Mouse (Mus musculus): ENCODE results near the gene Pbxip1.

The Pbxip1 gene

DNA sequence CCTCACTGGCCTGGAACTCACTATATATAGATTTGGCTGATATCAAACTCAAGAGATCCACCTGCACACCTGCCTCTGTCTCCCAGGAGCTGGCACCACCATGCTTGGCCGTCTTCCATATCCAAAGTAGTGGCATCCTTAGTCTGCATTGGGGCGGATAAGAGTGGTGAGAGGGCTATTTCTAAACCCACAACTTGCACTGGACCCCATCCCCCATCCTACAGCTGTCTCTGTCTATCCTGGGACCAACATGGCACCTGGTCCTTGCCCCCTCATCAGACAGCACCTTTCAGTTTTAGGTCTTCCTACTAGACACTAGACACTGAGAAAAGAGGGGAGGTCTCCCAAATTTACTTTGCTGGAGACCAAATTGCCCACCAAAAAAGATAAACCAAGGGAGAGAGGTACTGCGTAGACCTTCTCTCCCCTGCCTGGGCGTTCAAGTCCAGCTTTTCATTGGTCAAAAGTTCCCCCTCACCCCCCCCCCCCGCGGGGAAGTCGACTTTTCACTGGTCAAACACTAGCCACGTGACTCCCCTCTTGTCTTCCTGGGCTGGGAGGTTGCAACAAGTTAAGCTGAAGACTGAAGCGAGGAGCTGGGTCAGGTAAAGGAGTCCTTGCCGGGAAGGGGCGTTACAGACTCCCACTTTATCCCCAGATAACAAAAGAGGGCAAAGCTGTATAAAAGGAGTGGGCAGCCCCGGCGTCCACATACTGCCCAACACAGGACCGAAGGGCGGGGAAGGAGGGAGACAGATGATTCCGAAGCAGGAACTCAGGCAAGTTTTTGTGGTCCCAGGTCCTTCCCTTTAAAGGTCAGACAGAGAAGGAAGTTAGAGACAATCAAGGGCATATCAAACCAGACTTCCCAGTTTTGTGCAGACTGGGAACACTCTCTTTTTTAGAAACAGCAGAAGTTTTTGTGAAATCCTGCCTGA, at the start of gene Pbxip1:
Pbxip1 (plus strand) TSS at position 531 of the 938 bp plus-strand sequence.
- peak; percentile 66 for DNase-seq

DNA sequence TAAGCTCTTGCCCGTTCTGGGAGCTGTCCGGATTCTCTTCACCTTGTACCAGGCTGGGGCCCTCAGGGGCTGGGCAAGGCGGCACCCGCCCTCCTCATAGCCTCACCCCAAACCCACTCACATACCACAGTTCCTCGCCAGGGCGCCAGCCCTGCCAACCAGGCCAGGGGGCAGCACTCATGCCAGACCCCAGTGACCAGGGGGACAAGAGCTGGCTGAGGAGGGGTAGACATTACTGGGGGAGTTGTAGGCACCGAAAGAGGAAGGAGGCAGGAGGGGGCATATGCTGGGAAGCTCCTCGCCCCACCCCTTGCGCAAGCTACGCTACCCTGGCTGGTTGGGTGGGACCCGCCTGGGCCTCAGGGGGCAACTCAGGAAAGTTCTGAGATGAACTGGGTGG, 48.9 kb upstream of the Pbxip1 start:
- DNase-seq = peak; percentile 23

DNA sequence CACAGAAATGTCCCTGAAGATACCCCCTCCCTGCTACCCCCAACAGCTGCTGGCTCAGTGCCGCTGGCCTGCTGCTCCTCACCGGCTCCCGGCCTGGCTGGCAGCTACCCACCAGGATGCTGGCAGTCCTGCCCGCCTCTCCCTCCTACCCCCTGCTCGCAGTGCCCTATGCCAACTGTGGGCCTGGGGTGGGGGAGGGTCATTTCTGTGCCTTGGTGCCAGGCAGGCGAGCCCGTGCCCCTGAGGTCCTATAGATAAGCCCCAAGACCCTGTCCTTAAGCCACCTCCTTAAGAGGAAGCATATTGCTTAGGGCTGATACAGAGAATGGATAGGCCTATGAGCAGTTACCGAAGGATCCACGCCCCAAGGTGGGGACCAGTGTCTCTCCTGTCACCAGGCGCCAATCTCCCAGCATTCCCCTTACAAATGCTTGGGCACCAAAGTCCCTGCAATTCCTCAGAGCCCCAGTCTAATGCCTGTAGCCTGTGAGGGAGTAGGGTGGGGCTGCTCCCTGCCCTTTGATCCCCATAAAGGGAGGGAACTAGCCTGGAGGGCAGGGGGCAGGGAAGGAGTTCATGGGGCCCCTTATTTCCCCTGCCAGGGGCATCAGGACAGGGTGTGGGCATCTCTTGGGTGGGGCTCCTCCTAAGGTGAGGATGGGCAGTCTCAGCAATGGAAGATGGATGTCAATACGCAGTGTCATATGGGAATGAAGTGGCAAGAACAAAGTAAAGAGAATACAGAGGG, 48.2 kb upstream of the Pbxip1 start:
- no peak for DNase-seq

DNA sequence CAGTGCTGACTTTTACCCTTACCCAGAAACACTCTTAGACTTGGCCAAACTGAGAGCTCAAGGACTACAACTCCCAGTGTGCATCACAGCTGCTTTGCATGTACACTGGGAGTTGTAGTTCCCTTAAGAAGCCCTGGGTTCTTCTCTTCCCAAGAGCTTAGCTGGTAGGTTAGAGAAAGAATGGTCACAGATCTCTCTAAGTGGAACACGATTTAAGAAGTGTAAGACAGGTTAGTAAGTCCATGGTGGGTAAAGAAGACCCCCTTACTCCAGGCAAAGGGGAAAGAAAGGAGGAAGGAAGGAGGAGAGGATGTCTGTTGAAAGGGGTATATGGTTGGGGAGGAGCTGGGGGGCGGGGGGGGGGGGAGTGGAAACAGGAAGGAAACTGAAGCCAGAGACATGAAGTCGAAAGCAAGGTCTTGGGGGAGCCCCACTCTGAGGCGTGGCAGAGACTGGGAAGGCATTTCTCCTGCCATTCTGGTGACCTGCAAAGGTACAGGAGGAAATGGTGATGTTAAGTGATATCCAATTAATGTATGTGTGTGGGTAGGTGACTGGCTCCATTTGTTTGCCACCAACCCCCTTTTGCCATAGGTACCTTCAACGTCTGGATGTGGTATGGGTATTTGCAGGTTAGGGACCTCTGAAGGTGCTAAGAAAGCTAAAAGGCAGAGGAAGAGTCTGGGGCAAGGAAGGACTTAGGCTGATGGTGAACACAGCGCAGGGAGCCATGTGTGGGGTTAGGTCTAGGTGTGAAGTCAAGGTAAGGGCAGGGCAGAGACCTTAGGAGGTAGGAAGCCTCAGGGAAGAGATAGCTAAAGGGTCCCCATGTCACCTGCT, 47.4 kb upstream of the Pbxip1 start:
- DNase-seq = peak; percentile 56

DNA sequence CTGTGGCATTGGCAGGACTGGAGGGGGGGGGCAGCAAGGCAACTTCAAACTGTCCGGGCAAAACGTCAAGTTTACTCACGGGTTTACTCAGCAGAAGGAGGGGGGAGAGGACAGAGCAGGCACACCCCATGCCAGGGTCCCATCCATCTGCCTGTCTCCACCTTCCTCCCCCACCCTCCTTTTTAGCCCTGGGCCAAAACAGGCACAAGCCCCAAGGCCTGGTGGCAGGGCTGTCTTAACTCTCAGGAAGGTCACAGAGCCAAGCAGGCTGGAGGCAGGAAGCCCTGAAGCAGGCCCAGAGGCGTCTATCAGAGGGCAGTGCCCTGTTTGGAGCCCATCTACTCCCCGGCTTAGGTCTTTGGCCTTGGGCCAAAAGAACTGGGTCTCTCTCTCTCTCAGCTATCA, 46.4 kb upstream of the Pbxip1 start:
- DNase-seq = peak; percentile 21

DNA sequence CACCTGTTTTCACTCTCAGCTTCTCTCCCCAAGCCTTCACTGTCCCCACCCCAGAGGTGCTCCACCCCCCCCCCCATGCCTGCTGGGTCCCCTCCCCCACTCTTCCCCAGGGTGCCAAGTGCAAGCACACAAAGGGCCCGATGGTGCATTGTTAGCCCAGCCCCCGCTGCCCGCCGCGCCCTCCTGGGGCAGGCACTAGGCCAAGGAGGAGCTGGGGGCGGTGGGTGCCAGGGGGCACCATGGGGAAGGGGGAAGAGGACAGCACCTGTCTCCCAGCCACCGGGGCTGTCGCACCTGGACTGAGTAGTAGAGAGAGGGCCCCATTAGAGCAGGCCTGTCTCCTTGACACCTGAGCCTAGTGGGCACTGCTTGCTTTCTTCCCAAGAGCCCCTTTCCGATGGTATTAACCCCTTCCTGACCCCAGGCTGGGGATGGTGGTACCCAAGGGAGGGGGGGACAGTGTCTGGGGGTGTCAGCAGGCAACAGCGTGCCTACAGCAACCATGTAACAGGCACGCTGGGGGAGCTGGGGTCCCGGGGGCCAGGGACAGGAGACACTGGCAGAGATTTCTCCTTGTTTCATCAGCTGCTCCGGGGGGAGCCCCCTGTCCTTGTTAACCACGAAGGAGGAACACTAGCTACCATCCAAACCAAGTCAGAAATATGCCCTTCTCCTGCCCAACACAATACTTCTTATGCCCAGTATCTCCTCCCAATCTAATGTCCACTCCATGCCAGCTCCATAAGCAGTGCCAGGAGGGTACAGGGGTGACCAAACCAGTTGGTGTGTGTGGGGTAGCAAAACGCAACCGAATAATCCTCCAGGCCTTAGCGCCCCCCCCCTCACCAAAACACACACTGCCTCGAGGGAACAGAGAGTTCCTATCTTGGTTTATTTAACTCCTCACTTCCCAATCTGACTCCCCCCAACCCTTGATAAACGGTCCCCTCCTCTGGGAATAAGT, 45.5 kb upstream of the Pbxip1 start:
- DNase-seq = peak; percentile 56

DNA sequence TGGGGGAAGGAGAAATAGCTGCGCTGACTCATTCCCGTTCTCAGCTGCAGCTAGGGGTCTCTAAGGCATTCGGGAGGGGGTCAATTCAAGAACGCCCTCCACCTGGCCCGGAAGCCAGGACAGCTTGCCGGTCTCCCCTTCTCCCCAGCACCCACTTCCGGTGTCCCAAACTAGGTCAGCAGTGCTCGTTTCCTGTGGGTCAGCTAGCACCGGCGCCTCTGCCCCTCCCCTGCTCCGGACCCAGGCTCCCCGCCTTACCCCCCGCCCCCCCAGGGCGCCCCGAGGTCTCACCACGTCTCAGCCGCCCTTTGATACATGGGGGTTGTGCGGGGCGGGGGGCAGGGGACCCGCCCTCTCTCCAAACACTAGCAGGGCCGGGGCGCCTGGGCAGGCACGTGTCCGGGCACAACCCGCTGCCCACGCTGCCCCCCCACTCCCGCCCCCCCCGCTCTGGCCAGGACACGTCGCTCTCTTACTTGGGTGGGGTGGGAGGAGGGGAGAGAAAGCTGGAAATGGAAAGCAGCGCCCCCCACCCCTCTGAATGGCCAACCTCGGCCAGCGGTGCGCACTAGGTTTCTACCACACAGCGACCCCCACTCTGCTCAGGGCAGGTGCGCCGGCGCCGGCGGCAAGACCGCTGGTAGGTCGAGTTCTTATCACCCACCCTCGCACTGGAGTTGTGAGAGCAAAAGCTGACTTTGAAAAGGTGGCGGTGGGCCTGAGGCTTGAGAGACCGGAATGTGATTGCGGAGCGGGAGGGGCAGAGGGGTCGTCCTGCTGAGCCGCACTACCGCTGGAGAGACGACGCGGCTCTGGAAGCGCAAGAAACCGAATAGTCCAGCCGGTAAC, 44.6 kb upstream of the Pbxip1 start:
- DNase-seq = peak; percentile 38

DNA sequence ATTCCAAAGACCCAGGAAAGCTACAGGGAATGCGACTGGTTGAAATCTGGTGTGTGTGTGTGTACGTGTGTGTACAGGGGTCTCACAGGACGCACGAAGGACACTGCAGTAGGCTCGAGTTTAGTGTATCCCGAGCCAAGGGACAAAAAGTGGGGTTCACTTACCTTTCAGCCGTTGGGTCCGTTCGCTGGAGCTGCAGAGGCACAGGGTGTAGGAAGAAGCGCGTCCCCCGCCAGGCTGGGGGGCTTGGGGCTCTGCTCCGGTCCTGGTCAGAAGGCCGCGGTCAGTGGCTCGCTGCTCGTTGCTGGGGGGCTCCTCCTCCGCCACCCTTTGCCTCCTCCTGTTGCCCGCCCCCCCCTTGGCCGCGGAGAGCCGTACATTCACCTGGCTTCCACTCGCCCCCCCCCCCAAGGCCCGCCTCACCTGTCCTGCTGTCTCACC, 43.6 kb upstream of the Pbxip1 start:
- DNase-seq = no peak

DNA sequence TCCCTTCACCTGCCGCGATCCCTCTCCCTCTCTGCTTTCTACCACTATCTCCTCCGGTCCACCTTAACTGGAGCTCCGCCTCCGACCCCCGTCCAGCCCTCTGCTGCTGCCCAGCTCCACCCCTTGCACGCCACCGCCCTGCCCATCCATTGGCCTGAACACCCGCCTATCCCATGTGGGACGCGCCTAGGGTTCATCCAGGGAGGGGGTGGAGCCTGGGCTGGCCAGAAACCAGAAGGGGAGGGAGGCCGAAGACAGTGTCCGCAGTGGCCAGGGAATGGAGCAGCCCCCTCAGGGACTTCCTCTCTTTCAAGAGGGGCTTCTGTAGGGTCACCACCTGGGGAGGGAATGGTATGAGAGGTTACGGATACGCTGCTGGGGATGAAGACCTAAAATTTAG, 42.9 kb upstream of the Pbxip1 start:
- DNase-seq = peak; percentile 72

DNA sequence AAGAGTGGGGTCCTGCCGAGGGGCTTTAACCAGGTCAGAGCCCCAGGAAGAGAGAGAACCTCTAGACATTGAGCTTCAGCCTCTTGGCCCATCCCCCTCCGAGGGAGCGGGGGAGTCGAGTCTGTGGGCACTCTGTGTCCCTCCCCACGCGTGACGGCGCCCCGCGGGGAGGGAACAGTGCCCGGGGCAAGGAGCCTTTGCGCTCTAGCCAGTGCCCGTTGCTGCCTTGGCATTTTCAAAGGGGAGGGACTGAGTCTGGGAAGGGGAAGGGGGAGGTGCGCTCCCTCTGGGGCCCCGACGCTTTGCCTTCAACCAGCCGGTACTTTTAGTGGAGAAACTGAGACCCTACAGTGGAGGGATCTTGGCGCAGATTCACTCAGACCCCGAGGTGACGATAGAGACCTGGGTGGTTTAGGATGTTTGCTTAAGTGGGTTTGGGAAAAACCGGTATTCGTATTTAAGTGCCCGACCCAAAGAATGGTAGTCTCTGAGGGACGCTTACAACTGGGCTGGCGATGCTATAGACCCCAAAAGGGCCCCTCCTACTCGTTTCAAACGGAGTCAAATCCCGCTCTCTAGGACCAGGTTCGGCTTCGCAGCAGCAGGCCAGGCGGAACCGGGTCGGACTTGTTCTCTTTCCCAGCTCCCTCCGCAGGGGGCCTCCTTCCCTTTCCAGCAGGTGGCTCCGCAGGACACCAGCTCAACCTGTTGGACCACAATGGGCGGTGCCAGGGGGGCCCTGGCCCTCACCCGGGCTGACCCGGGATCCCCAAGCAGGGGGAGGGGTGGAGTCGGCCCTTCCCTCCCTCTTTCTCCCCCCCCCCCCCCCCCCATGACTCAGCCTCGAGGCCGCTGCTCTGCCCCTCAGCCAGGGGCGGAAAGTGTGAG, 42.3 kb upstream of the Pbxip1 start, which contains the start of gene Zbtb7b:
Zbtb7b (minus strand) TSS at position 771 of the 888 bp plus-strand sequence.
- peak; percentile 37 for DNase-seq

DNA sequence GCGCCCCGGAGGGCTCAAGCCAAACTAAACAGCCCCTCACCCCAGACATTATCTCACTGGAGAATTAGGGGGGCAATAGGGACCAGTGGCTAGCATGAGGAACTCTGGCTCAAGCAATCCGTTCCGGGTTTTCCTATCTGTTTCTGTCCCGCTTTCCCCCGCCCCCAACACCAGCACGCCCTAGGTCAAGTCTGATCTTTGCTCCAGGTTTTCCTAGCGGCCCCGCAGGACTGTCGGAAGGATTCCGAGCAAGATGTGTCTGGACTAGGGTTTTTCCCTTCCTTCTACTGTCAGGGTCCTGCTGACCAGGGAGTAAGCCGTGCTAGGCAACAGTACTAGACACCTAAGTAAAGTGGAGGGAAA, 41.6 kb upstream of the Pbxip1 start:
- DNase-seq = peak; percentile 27

DNA sequence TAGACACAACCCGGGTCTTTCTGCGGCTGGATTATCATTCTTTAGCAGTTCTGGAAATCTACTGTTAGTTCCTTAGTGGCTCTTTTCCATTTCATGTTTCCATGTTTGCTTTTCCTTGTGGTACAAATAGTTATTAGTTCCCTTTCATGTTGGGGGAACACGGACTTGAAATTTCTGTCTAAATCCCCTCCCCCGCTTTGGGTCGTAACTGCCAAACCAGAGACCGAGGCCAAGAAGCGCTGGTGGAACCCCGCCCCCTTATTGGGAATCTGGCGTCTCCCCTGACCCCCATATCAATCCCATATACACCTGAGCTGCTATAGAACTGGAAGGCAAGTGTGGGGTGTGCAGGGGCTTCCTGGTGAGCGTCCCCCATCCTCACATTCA, 41.1 kb upstream of the Pbxip1 start:
- DNase-seq = no peak

DNA sequence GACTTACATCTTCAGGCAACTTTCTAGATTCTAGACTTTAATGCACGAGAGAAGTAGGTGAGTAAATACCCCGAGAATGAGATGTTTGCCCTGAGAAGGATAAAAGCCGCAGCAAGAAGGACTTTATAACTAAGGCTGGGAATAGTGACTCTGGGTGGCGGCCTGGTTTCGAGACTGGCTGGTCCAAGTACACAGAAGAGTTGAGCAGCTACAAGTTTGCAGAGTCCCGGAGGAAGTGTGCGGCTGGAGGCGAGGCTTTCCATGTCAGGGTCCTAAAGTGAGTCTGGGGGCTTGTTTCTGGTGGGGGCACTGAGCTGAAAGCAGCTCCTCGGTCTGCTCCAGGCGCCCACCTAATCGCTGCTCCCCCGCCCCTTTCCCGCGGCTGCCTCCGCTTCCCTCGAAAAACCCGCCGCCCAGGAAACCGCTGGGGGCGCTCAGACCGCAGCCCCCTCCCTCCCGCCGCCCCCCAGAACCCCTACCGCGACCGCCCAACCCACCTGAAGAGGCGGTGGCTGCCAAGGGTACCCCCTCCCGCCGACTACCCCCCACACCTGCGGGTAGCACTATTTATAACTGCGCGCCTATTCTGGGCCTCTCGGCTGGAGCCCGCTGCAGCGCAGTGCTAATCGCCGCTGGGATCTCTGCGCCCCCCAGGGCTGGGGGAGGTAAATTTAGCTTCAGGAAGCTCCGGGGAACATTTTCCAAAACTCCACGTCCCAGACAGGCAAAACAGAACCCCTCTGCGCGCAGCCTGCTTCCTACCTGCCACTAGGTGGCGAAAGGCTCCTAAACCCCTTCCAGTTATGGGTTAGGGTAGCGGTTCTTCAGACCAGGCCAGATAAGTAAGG, 40.5 kb upstream of the Pbxip1 start:
- DNase-seq = peak; percentile 82

DNA sequence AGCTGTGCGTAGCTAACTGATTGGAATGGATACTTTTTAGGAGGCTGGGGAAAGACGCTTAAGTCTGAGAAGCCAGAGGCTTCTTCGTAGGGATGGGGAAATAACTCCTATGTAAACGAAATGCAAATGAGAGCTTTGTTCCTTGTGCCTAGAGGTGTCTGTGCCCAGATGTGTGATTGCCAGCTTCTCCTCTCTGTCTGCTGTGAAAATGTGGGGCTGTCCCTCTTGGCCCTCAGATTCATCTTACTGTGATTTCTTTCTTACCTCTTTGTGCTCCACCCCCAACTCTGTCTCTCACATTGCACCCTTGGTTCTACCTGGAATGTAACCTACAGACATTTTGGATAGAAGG, 39.9 kb upstream of the Pbxip1 start:
- DNase-seq = no peak

DNA sequence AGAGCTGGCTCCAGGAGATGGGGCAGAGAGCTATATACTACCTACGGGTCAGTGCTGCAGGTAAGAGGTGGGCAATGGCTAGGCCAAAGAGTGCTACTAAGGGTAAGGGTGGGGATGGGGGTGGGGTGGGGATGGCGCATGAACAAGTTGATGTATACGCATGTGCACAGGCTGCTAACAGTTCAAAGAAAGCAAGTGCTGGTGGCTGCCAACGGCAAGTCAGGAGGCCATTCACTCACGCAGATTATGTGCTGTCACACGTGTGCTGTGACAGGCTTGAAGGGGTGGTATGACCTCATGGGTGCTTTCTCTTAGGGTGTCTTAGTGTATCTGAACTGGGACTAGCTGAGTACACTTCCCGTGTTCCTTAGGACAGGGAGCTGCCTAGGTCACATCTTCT, 35.2 kb upstream of the Pbxip1 start:
- no peak for DNase-seq

DNA sequence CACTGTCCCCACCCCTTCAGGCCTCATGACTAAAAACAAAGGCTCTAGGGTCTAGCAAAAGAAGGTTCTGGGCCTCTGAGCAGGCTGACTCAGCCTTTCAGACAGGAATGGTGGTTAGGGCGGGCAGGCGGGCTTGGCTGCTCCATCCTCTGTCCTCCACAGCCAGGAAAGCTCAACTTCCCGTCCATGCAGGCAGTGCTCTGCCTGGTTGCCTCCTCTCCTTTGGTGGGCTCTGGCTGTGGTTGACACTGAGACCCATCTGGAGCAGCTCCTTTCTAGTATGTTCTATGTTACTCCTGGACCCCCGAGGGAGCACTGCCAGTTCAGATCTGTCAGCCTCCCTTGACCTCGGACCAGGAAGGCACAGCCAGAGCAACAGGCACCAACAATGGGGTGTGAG, 33.8 kb upstream of the Pbxip1 start, which contains the start of gene Lenep:
Lenep (minus strand) TSS at position 101 of the 400 bp plus-strand sequence.
- no peak for DNase-seq

DNA sequence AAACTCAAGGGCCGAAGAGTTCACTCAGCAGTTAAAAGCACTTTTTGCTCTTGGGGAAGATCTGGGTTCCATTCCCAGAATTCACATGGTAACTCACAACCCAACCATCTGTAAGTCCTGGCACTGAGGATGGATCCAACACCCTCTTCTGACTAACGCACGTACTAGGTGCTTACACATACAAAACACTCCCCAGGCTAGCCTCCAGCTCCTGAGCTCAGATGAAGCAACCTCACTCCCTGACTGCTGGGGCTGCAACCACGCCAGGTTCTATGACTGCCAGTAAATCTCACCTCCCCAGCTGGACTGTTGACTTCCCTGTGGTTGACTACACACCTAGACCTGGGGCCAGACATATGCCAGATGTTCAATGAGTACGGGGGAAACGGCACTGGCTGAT, 29.6 kb upstream of the Pbxip1 start:
- no peak for DNase-seq

DNA sequence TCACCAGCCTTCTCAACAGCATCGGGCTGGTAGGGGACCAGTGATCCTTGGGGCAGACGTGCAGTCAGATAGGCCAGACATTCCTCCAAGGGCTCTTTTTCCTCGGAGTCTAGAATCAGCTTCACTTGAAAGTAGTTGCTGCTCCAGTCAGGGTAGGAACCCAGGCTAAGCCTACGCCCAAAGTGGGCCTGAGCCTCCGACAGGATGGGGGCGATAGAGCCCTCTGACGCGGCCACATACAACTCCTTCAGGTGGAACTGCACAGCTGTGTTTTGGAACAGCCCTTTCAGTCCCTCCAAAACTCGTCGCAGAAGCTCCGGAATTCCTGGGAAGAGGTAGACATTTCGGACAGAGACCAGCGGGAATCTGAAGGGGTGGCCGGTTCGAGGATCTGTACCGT, 28.1 kb upstream of the Pbxip1 start:
- DNase-seq = no peak

DNA sequence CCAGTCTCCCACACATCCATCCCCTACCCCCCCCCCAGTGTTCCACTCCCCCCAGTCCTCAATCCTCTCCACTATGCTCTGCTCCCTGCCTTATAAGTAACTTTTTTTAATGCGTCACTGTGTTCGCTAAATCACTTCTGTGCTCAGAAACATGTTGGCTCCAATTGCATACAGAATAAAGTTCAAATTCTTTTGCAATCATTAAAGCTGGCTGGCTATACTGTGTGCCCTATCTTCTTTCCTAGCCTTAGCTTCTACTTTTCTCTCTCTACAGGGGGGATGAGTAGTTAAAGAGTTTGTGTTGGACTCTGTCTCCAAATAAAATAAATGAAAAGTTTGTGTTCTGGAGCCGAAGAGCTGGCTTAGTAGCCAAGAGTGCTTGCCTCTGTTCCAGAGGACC, 26.8 kb upstream of the Pbxip1 start:
- DNase-seq = no peak
